Mouse (Mus musculus): ENCODE measurements around the gene Synm. TPM values are rescaled to one million over a fixed set of nuclear protein-coding genes. Genes with fewer than 3 reads are reported as not detected.

Synm gene
- total RNA-seq, 1 experiment, result 2.1 TPM

- H3K4me3 ChIP-seq (ENCODE audit: insufficient read depth in 1 of 2, low read depth in 1 of 2, low read length in 2 of 2, poor library complexity in 1 of 2, severe bottlenecking in 1 of 2), result no peak overlapping the region
- 0 out of 2 replicates have a peak, but pooled peaks cover 1% of the 10 kb centered on the region for H3K36me3 ChIP-seq (ENCODE audit: control insufficient read depth, insufficient read depth, low read length, poor library complexity, severe bottlenecking)
- in situ Hi-C loops (cut with MboI; ENCODE audit: low sequenced_read_pairs in 2 of 2, unreplicated experiment in 2 of 2), result no loop called here
- no peak for DNase-seq (ENCODE audit: low read depth, low spot score)
- TF ChIP-seq HCFC1 (IDR thresholded peaks at IDR 0.05; ENCODE audit: borderline replicate concordance, insufficient read depth, low read length) (no peak), ZC3H11A (IDR thresholded peaks at IDR 0.05; ENCODE audit: borderline replicate concordance, low read depth, low read length) (no peak)
- no peaks in the 10 kb centered on the region for H3K4me1 ChIP-seq (ENCODE audit: control insufficient read depth in 2 of 2, insufficient read depth in 2 of 2, low read length in 2 of 2, poor library complexity in 1 of 2)
- no peak overlapping the region for H3K27ac ChIP-seq (ENCODE audit: insufficient read depth, low read depth, low read length, poor library complexity, severe bottlenecking)
- H3K9me3 ChIP-seq (ENCODE audit: control insufficient read depth, insufficient read depth, low read depth, low read length), result no peaks in the 10 kb centered on the region
- H3K9ac ChIP-seq (ENCODE audit: insufficient read depth, low read depth, low read length, poor library complexity, severe bottlenecking), result no peak overlapping the region
Measured at GRCm38 (mm10) chr7:67754606-67755005, 4.9 kb downstream of the Synm start.

- H3K4me3 ChIP-seq (ENCODE audit: insufficient read depth in 1 of 2, low read depth in 1 of 2, low read length in 2 of 2, poor library complexity in 1 of 2, severe bottlenecking in 1 of 2), result no peak overlapping the region
- DNase-seq (ENCODE audit: low read depth, low spot score), result no peak
- in situ Hi-C loops (cut with MboI; ENCODE audit: low sequenced_read_pairs in 2 of 2, unreplicated experiment in 2 of 2), result no loop called here
- no peak for TF ChIP-seq CHD2 (IDR thresholded peaks at IDR 0.05; ENCODE audit: low read depth, low read length)
- no peaks in the 10 kb centered on the region for H3K4me1 ChIP-seq (ENCODE audit: control insufficient read depth in 2 of 2, insufficient read depth in 2 of 2, low read length in 2 of 2, poor library complexity in 1 of 2)
- H3K27ac ChIP-seq (ENCODE audit: insufficient read depth, low read depth, low read length, poor library complexity, severe bottlenecking), result no peak overlapping the region
- peaks cover 3% of the 10 kb centered on the region; the same call in 1 of the 2 replicates for H3K36me3 ChIP-seq (ENCODE audit: control insufficient read depth, insufficient read depth, low read length, poor library complexity, severe bottlenecking)
- H3K9ac ChIP-seq (ENCODE audit: insufficient read depth, low read depth, low read length, poor library complexity, severe bottlenecking), result no peak overlapping the region
- no peaks in the 10 kb centered on the region for H3K9me3 ChIP-seq (ENCODE audit: control insufficient read depth, insufficient read depth, low read depth, low read length)
Measured at GRCm38 (mm10) chr7:67749441-67750239, 9.9 kb downstream of the Synm start.

GRCm38 (mm10) chr7:67747731-67748305, 11.7 kb downstream of the Synm start:
- Histone ChIP-seq H3K9ac (ENCODE audit: insufficient read depth, low read depth, low read length, poor library complexity, severe bottlenecking) (no peak overlapping the region), H3K36me3 (ENCODE audit: control insufficient read depth, insufficient read depth, low read length, poor library complexity, severe bottlenecking) (peaks cover 3% of the 10 kb centered on the region; the same call in 1 of the 2 replicates), H3K4me1 (ENCODE audit: control insufficient read depth in 2 of 2, insufficient read depth in 2 of 2, low read length in 2 of 2, poor library complexity in 1 of 2) (no peaks in the 10 kb centered on the region), H3K27ac (ENCODE audit: insufficient read depth, low read depth, low read length, poor library complexity, severe bottlenecking) (no peak overlapping the region), H3K9me3 (ENCODE audit: control insufficient read depth, insufficient read depth, low read depth, low read length) (no peaks in the 10 kb centered on the region), H3K4me3 (ENCODE audit: insufficient read depth in 1 of 2, low read depth in 1 of 2, low read length in 2 of 2, poor library complexity in 1 of 2, severe bottlenecking in 1 of 2) (no peak overlapping the region)
- no peak for DNase-seq (ENCODE audit: low read depth, low spot score)
- in situ Hi-C loops (cut with MboI; ENCODE audit: low sequenced_read_pairs in 2 of 2, unreplicated experiment in 2 of 2), result no loop called here
- TF ChIP-seq MAFK (IDR thresholded peaks at IDR 0.05; ENCODE audit: insufficient read depth, low read depth, low read length) (no peak), HCFC1 (IDR thresholded peaks at IDR 0.05; ENCODE audit: borderline replicate concordance, insufficient read depth, low read length) (no peak), ZC3H11A (IDR thresholded peaks at IDR 0.05; ENCODE audit: borderline replicate concordance, low read depth, low read length) (no peak), CHD2 (IDR thresholded peaks at IDR 0.05; ENCODE audit: low read depth, low read length) (no peak), ZNF384 (IDR thresholded peaks at IDR 0.05; ENCODE audit: low read depth, low read length) (no peak)

- in situ Hi-C loops (cut with MboI; ENCODE audit: low sequenced_read_pairs in 2 of 2, unreplicated experiment in 2 of 2), result no loop called here
- Histone ChIP-seq H3K36me3 (ENCODE audit: control insufficient read depth, insufficient read depth, low read length, poor library complexity, severe bottlenecking) (peaks cover 2% of the 10 kb centered on the region; the same call in 1 of the 2 replicates), H3K4me3 (ENCODE audit: insufficient read depth in 1 of 2, low read depth in 1 of 2, low read length in 2 of 2, poor library complexity in 1 of 2, severe bottlenecking in 1 of 2) (no peak overlapping the region), H3K27ac (ENCODE audit: insufficient read depth, low read depth, low read length, poor library complexity, severe bottlenecking) (no peak overlapping the region; the same call in 1 of the 2 replicates), H3K9ac (ENCODE audit: insufficient read depth, low read depth, low read length, poor library complexity, severe bottlenecking) (no peak overlapping the region), H3K4me1 (ENCODE audit: control insufficient read depth in 2 of 2, insufficient read depth in 2 of 2, low read length in 2 of 2, poor library complexity in 1 of 2) (peaks cover 0 to 2% of the 10 kb centered on the region in 2 experiments; a peak in 1 of 4 replicates), H3K9me3 (ENCODE audit: control insufficient read depth, insufficient read depth, low read depth, low read length) (no peaks in the 10 kb centered on the region)
- no peak for DNase-seq (ENCODE audit: low read depth, low spot score)
- no peak for TF ChIP-seq CHD2 (IDR thresholded peaks at IDR 0.05; ENCODE audit: low read depth, low read length)
- no peak for TF ChIP-seq ZNF384 (IDR thresholded peaks at IDR 0.05; ENCODE audit: low read depth, low read length)
- no peak for TF ChIP-seq ZC3H11A (IDR thresholded peaks at IDR 0.05; ENCODE audit: borderline replicate concordance, low read depth, low read length)
- TF ChIP-seq MAFK (IDR thresholded peaks at IDR 0.05; ENCODE audit: insufficient read depth, low read depth, low read length), result no peak
- no peak for TF ChIP-seq HCFC1 (IDR thresholded peaks at IDR 0.05; ENCODE audit: borderline replicate concordance, insufficient read depth, low read length)
Measured at GRCm38 (mm10) chr7:67741706-67742105, 17.8 kb downstream of the Synm start.
